Mouse (Mus musculus) brain, embryonic 18.5 days (tissue): ENCODE measurements around the gene Gadd45g.

Source experiments
- DNase-seq: peaks from one replicate; pipeline ENCODE4 v3.0.0-alpha.2; 2012; ENCODE audit warnings: low read depth, low spot score

Gene Gadd45g

DNA sequence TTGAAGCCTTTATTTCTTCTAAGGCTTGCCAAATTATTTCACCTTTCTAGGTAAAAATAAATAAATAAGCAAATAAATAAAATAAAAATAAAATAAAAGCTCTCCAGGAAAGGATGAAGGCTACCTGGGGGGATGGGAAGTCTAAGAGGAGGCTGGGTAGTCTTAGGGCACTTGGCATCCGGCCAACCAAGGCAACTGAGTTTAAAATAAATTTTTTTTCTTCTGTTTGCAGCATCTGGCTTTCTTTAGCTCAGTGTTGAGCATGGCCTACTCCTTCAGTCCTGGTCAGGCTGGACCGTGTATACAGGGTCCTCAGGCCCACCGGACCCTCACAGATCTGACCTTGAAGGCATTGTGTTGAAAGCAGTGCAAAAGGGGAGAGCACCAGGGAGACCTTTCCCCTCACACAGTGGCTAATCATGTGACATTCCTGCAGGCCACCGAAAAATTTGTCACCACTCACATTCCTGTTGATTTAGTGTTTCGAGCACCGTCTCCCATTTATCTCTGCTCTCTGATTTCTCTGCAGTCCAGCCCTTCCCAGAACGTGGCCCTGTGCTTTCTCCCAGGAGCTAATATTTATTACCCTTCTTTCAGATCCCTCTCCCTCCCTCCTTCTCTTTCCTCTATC, 6.2 kb downstream of the Gadd45g start:
- DNase-seq: no peak

DNA sequence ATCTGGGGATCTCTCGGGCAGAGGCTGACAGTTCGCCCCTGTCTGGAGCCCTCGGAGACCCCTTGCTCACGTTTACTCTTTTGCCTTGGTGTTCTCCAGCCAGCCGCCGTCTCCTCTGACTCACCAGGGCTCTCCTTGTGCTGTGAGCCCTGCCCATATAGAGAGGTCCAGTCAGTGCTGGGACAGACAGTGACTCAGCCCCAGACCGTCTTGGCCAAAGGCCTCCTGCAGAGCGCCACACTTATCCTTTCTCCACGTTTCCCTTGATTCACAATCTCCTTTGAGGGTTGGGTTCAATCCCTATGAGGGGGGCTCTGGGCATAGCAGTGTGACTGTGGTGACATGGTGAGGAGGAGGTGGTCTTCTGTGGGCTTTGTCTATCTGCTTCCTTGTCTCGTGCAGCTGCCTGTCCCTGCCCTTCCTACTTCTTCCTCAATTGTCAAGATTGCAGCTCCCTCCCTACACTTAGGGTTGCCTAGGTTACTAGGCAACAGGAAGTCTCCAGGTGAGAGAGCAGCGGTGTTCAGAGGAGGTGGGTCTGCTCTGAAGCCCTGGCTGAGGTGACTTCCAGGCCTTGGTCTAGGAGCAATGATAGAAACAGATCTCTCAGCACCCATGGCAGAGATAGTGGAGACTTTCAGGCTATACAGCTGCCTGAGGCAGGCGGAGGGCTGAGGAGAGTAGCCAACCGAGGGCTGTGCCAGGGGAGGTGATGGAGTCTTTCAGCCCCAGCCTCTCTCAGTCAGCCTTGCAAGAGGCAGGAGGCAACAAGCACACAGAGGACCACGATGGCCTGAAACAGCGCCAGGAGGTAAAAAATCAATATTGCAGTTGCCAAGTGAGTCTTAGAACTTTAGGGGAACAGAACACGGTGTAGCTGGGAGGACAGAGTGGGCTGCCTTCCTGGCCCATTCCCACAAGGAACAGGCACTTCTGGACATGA, 7.1 kb downstream of the Gadd45g start:
- DNase-seq: no peak

DNA sequence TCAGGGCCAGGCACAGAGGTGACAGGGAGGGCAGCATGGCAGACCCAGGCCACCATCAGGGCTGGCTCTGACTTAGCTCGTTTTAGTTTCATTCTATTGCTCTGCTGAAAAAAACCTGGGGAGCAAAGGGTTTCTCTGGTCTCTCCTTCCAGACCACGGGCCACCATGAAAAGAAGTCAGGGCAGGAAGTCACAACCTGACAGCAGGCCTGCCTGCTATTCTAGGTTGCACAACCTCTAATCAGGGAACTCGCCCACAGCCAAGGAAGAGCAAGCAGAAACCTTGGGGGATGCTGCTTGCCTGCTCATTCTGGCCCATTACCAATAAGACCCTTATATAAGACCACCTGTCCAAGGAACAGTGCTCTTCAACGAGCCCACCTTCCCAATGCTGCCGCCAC, 9.1 kb downstream of the Gadd45g start:
- DNase-seq: no peak

- DNase-seq: no peak
Measured at GRCm38 (mm10) chr13:51857156-51857555, 10.7 kb downstream of the Gadd45g start.

- no peak for DNase-seq
Measured at GRCm38 (mm10) chr13:51858475-51858874, 12.0 kb downstream of the Gadd45g start.

GRCm38 (mm10) chr13:51859174-51859573, 12.7 kb downstream of the Gadd45g start:
- no peak for DNase-seq

DNA sequence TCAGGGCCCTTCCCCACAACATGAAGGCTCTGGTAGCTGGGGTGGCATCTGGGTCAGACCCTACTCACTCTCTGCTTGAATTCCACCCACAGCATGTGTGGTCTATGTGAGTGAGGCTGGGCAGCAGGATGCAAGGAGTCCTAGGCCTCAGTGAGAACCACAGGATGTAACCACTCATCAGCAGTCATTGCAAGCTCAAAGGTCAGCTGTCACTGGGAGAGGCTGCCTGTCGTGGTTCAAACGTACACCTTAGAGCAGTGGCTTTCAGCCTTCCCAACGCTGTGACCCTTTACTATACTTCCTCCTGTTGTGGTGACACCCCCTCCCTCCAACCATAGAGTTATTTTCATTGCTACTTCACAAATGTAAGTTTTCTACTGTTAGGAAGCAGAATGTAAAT, 13.3 kb downstream of the Gadd45g start:
- no peak for DNase-seq

GRCm38 (mm10) chr13:51862750-51863149, 16.3 kb downstream of the Gadd45g start:
- DNase-seq: no peak

DNA sequence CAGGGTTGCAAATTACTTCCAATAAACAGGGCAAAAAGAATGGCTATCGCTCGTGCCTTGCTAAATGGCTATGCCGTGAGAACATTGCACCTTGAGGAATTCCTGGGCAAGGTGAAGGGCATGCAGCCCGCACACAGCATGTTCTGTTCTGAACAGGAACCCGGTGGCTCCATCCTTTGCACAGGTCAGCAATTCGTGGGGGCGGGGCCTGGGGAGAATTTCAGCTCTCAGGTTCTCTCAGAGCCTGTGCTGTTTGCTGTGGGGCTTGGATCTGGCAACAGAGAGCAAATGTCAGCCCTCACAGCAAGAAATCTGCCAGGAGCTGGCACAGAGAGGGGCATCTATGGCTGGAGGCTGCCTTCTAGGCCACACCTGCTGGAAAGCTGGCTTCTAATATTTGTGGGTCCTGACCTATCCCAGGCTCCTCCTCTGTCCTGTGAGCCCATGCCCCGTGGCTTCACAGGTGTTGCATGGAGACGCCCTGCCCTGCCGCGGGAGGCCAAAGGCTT, 19.7 kb downstream of the Gadd45g start:
- DNase-seq: no peak

GRCm38 (mm10) chr13:51868491-51869128, 22.1 kb downstream of the Gadd45g start:
- DNase-seq: no peak

- no peak for DNase-seq
Measured at GRCm38 (mm10) chr13:51869129-51869491, 22.6 kb downstream of the Gadd45g start.

- no peak for DNase-seq
Measured at GRCm38 (mm10) chr13:51871148-51871547, 24.7 kb downstream of the Gadd45g start.

- no peak for DNase-seq
Measured at GRCm38 (mm10) chr13:51872252-51872962, 25.9 kb downstream of the Gadd45g start.

GRCm38 (mm10) chr13:51872963-51873514, 26.6 kb downstream of the Gadd45g start:
- DNase-seq: no peak

GRCm38 (mm10) chr13:51873786-51874185, 27.3 kb downstream of the Gadd45g start:
- no peak for DNase-seq

DNA sequence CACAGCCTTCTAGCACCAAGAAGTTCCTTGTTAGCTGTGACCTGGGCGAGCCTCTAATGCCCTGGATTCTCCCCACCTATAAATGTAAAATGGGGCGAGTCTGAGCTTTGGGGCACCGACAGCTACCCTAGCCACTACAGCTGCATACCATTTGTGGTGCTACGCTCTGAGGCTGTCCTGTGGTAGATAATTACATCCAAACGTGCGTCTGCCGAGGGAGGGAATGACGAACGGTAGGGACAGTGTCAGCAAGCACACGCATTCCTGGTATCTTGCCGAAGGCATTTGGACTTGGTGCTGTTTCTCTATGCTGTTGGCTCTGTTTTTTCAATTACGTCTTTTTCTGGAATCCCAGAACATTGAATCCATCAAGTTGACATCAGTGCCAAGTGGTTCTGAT, 29.7 kb downstream of the Gadd45g start:
- DNase-seq: no peak

DNA sequence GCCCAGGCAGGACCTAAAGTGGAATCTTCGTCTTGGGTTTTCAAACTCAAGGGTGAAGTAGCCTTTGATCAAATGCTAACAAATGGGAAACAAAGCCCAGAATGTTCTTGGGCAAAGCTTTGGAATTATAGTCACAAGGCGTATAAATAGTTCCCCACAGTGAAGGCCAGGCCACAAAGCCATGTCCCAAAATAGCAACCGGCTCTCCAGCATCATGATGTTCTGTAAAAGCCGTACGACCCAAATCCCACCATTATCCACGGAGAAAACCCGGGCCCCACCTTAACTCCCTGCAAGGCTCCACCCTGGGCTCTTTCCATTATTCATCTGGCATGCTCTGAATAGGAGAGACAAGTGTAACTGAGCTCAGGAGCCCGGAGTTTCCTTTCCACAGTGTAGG, 32.3 kb downstream of the Gadd45g start:
- no peak for DNase-seq

GRCm38 (mm10) chr13:51879571-51879970, 33.1 kb downstream of the Gadd45g start:
- DNase-seq: no peak

GRCm38 (mm10) chr13:51880019-51880418, 33.5 kb downstream of the Gadd45g start:
- DNase-seq: no peak

- no peak for DNase-seq
Measured at GRCm38 (mm10) chr13:51881271-51882128, 35.0 kb downstream of the Gadd45g start.
